In genomic region chr11:31218009-31218408, GRCm38 (mm10) we compare ENCODE assay signal across 25 mouse cellular contexts. TPM values are rescaled to one million over a fixed set of nuclear protein-coding genes. Genes with fewer than 3 reads are reported as not detected.
DNase-seq lines count a peak whose midpoint lies in the region; ATAC-seq and TF ChIP-seq lines count a peak whose summit lies in the region.
"Had no signal": no experiment of that assay in that cellular context is flagged by ENCODE, and none has a peak within 500 bp of the region (broad histone marks: within the 10 kb centered on the region; RNA-seq: fewer than 3 reads in every experiment).

No protein-coding gene starts in this region.

- no peaks in the 10 kb centered on the region for H3K27me3 ChIP-seq in neural tube, embryonic 12.5 days (replicated peaks)
- no peaks in the 10 kb centered on the region for H3K27me3 ChIP-seq in neural tube, embryonic 15.5 days (replicated peaks)
- H3K27me3 ChIP-seq in forebrain, embryonic 15.5 days, result no peaks in the 10 kb centered on the region
- H3K27me3 ChIP-seq in hindbrain, postnatal 0 days (ENCODE audit: insufficient read depth, low read length), result no peaks in the 10 kb centered on the region
- H3K27me3 ChIP-seq: embryonic facial prominence, embryonic 15.5 days; kidney, embryonic 15.5 days; limb, embryonic 13.5 days; stomach, embryonic 15.5 days had no signal

- no peak for TF ChIP-seq CTCF in hindbrain, postnatal 0 days (IDR thresholded peaks at IDR 0.05; ENCODE audit: low read depth)

- ATAC-seq in neural tube, embryonic 12.5 days (ENCODE audit: low FRiP score, low read depth), result peak; percentile 74
- ATAC-seq in neural tube, embryonic 15.5 days (ENCODE audit: low FRiP score), result no peak
- 0 out of 2 replicates have a peak, but pooled peaks have one; percentile 61 for ATAC-seq in forebrain, embryonic 15.5 days (replicated peaks)
- peak; percentile 59; the same call in 1 of the 2 replicates for ATAC-seq in hindbrain, postnatal 0 days
- ATAC-seq: intestine, embryonic 16.5 days; lung, postnatal 0 days had no signal

- H3K9ac ChIP-seq in neural tube, embryonic 12.5 days, result no peak overlapping the region
- no peak overlapping the region for H3K9ac ChIP-seq in neural tube, embryonic 15.5 days (replicated peaks)
- H3K9ac ChIP-seq in forebrain, embryonic 15.5 days (replicated peaks), result no peak overlapping the region
- no peak overlapping the region for H3K9ac ChIP-seq in hindbrain, postnatal 0 days (replicated peaks; ENCODE audit: low read length)
- H3K9ac ChIP-seq: embryonic facial prominence, embryonic 15.5 days; kidney, embryonic 15.5 days; limb, embryonic 13.5 days; liver, embryonic 14.5 days; stomach, embryonic 15.5 days had no signal

- no peak overlapping the region for H3K4me3 ChIP-seq in neural tube, embryonic 12.5 days
- no peak overlapping the region for H3K4me3 ChIP-seq in neural tube, embryonic 15.5 days (replicated peaks)
- H3K4me3 ChIP-seq in forebrain, embryonic 15.5 days, result no peak overlapping the region
- H3K4me3 ChIP-seq in hindbrain, postnatal 0 days (ENCODE audit: low read length), result no peak overlapping the region
- H3K4me3 ChIP-seq: embryonic facial prominence, embryonic 15.5 days; kidney, embryonic 15.5 days; limb, embryonic 13.5 days; stomach, embryonic 15.5 days had no signal

- H3K9me3 ChIP-seq in neural tube, embryonic 12.5 days, result no peaks in the 10 kb centered on the region
- H3K9me3 ChIP-seq in neural tube, embryonic 15.5 days (replicated peaks), result no peaks in the 10 kb centered on the region
- no peaks in the 10 kb centered on the region for H3K9me3 ChIP-seq in forebrain, embryonic 15.5 days
- H3K9me3 ChIP-seq in hindbrain, postnatal 0 days (ENCODE audit: low read length), result no peaks in the 10 kb centered on the region
- H3K9me3 ChIP-seq: embryonic facial prominence, embryonic 15.5 days; G1E; kidney, embryonic 15.5 days; limb, embryonic 13.5 days; stomach, embryonic 15.5 days had no signal

- no peak overlapping the region for H3K27ac ChIP-seq in neural tube, embryonic 12.5 days
- H3K27ac ChIP-seq in neural tube, embryonic 15.5 days (replicated peaks), result no peak overlapping the region
- no peak overlapping the region for H3K27ac ChIP-seq in forebrain, embryonic 15.5 days (replicated peaks)
- H3K27ac ChIP-seq in hindbrain, postnatal 0 days, result no peak overlapping the region
- H3K27ac ChIP-seq: embryonic facial prominence, embryonic 15.5 days; kidney, embryonic 15.5 days; limb, embryonic 13.5 days; liver, embryonic 14.5 days; stomach, embryonic 15.5 days had no signal

- peak; percentile 31 for DNase-seq in hindbrain, postnatal 0 days (ENCODE audit: low spot score)
- no peak for DNase-seq in cerebellum, adult 18-20 months
- DNase-seq in cerebellum, adult 9-10 months, result no peak
- DNase-seq in urinary bladder, postnatal 25 days (ENCODE audit: low spot score), result no peak
- DNase-seq: adrenal gland, postnatal 36 days; cerebellum, postnatal 25 days; gastrocnemius, postnatal 14 days; spleen, adult 18-20 months had no signal

- no peaks in the 10 kb centered on the region for H3K36me3 ChIP-seq in neural tube, embryonic 12.5 days
- no peaks in the 10 kb centered on the region for H3K36me3 ChIP-seq in neural tube, embryonic 15.5 days
- no peaks in the 10 kb centered on the region for H3K36me3 ChIP-seq in forebrain, embryonic 15.5 days
- H3K36me3 ChIP-seq in hindbrain, postnatal 0 days (ENCODE audit: insufficient read depth, low read length), result no peaks in the 10 kb centered on the region
- H3K36me3 ChIP-seq: embryonic facial prominence, embryonic 15.5 days; G1E; kidney, embryonic 15.5 days; limb, embryonic 13.5 days; stomach, embryonic 15.5 days had no signal

- H3K4me1 ChIP-seq in neural tube, embryonic 12.5 days, result no peaks in the 10 kb centered on the region
- H3K4me1 ChIP-seq in neural tube, embryonic 15.5 days, result no peaks in the 10 kb centered on the region
- no peaks in the 10 kb centered on the region for H3K4me1 ChIP-seq in forebrain, embryonic 15.5 days
- H3K4me1 ChIP-seq in hindbrain, postnatal 0 days (ENCODE audit: insufficient read depth, low read length), result no peaks in the 10 kb centered on the region
- H3K4me1 ChIP-seq: embryonic facial prominence, embryonic 15.5 days; kidney, embryonic 15.5 days; limb, embryonic 13.5 days; stomach, embryonic 15.5 days had no signal

- no peak overlapping the region for H3K4me2 ChIP-seq in neural tube, embryonic 12.5 days (replicated peaks)
- H3K4me2 ChIP-seq in neural tube, embryonic 15.5 days, result no peak overlapping the region
- no peak overlapping the region for H3K4me2 ChIP-seq in forebrain, embryonic 15.5 days (replicated peaks)
- no peak overlapping the region for H3K4me2 ChIP-seq in hindbrain, postnatal 0 days (ENCODE audit: low read depth, low read length)
- H3K4me2 ChIP-seq: embryonic facial prominence, embryonic 15.5 days; kidney, embryonic 15.5 days; limb, embryonic 13.5 days; stomach, embryonic 15.5 days had no signal

RNA-seq across cellular contexts. Expression of gene Gm17332, which starts 35.7 kb away (rescaled TPM):
- polyA plus RNA-seq in neural tube, embryonic 12.5 days (2016; fragmentation: Nextera tagmentation; extraction: Ambion mirVana), result not detected in 2 replicates
- polyA plus RNA-seq in neural tube, embryonic 15.5 days (2015; fragmentation: Nextera tagmentation; extraction: Ambion mirVana), result not detected in 2 replicates
- not detected in 2 replicates for polyA plus RNA-seq in forebrain, embryonic 15.5 days (2015; fragmentation: Nextera tagmentation; extraction: Ambion mirVana)
- total RNA-seq in hindbrain, postnatal 0 days (2014; rRNA removed), result not detected in 2 replicates
- not detected in 2 replicates for polyA plus RNA-seq in hindbrain, postnatal 0 days (2015; fragmentation: Nextera tagmentation; extraction: Ambion mirVana)
- total RNA-seq: adrenal gland, postnatal 36 days; G1E; gastrocnemius, postnatal 14 days; layer of hippocampus, postnatal 14 days; left cerebral cortex, postnatal 10 days; megakaryocyte progenitor cell, adult 5-6 weeks had no signal
- polyA plus RNA-seq: embryonic facial prominence, embryonic 15.5 days; G1E; heart, postnatal 0 days; intestine, embryonic 16.5 days; kidney, embryonic 15.5 days; large intestine, adult 2 months; limb, embryonic 13.5 days; liver, embryonic 14.5 days; lung, postnatal 0 days; stomach, embryonic 15.5 days; thymus, postnatal 0 days had no signal
